Mouse (Mus musculus) ovary, postnatal 10 days (tissue): ENCODE data around the gene Klhl29.

Experiments
- DNase-seq: peaks from one replicate; pipeline ENCODE4 v3.0.0; 2022; ENCODE audit warnings: low spot score

The Klhl29 gene

GRCm38 (mm10) chr12:5254246-5254982 lies 121.1 kb downstream of the Klhl29 start:
- DNase-seq, result no peak

DNA sequence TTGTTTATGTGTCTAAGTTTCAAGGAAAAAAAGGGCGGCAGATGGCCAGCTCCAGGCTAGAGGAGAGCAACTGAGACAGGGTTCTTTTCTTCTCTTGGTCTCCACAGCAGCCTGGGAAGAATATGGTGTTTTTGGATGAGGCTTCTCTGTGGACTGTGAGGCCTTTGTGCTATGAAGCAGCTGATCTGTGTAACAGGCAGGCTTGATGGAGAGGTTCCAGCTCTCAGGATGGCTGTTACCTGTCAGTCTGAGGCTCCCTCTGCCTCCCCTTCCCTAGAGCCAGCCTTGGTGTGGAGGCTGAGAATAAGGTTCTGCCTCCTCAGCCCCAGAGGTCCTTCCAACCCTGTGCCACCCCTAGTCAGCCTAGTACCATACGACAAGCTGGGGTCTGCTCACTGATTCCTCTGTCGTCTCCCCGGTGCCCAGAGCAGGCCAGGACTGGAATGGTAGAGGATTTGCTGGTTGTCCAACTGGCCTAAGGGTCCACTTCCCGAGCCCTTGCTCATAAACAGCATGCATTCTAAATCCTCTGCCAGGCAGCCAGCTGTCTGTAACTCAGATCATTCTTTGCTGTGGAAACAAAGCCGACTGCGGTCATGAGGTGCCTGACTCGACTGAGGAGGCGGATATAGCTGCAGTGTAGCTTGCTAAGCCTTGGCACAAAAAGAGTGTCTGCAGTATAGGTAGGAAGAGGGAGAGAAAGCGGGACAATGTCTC lies 122.0 kb downstream of the Klhl29 start:
- no peak for DNase-seq

DNA sequence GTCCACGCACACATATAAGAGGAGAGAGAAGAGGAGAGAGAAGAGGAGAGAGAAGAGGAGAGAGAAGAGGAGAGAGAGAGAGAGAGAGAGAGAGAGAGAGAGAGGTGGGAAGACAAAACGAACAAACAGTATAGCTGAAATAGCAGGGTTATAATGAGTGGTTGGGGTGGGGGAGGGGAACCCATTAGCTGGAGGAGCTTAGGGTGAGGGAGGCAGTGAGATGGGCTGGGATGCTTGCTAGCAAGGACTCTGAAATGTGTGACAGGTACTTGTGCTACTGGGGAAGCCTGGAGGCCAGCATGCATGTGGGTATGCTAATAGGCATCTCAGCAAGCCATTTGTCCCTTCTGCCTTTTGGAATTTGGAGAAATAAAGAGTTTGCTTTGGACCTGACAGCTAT lies 122.9 kb downstream of the Klhl29 start:
- no peak for DNase-seq

DNA sequence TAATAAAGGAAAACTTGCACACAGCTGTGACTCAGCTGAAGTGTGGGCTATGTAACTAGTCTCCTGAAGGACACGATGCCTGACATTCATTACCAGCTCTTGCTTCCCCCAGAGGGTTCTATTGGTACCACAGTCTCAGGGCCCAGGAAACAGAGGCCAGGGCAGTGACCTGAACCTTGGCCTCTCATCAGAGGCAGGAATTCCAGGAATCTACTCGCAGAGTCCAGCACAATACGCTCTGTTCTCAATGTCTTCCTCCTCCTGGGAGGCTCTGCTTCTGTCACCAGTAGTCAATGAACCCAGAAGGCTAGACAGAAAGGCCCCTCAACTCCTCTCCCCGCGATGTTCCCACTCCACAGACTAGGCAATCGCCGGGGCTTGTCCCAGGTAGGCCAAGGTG lies 125.4 kb downstream of the Klhl29 start:
- no peak for DNase-seq

DNA sequence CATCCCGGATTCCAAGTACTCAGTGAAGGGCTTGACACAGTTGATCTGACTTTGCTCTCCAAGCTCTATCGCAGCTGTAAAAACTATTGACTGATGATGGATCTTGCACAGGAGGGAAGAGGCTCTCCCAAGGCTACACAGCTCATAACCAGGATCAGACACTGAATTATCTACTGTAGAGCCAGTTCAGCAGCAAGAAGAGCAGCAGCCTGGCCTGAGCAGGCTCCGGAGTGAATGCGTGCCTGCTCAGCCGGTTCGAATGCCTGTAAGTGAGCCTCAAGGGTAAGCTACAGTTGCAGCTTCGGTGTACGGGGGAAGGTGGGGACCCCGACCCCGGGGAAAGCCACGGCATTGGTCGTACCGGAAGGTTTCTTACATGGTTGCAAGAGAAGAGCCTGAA lies 126.4 kb downstream of the Klhl29 start:
- DNase-seq, result no peak

DNA sequence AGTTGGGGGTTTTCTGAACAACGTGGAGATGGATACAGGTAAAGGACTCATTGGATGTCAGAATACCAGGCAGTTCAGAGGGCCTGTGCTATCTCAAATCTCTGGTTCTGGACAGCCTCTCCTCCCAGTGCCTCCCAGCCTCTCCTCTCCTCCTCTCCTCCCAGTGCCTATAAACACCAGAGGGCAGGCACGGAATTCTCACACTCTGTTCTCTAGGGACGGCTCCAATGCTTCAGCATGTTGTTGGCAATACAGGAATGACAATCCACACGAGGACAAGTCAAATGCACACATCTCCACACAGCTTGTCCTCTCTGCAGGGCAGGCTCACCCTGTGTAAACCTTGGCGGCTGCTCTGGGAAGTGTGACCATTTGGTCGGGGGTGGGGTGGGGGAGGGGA lies 128.0 kb downstream of the Klhl29 start:
- no peak for DNase-seq

DNA sequence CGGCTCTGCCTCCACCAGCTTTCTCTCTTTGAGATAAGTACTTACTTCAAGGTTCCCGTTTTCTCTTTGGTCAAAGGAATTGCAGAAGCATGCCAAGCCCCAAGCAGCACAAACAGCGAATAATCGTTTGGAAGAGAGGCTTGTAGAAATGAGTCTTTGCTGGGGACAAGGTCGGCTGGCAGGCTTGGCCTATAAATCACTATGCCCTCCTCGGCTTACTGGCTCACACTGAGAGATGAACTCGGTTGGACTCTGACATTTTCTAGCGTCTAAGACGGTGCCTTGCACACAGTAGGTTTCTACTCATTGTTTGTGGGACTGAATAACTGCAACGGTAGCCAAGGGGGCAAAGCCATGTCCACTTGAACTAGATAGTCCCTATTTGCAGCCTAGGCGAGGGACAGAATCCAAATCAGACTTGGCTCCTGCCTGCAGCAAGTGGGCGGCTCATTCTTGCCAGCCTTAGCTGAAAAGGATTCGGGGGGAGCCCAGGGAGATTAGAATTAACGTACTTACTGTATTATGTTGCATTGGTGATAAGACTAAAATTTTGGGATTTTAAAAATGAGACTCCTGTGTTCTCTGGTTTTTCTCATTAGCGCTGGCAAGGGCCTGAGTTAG lies 128.7 kb downstream of the Klhl29 start:
- no peak for DNase-seq

DNA sequence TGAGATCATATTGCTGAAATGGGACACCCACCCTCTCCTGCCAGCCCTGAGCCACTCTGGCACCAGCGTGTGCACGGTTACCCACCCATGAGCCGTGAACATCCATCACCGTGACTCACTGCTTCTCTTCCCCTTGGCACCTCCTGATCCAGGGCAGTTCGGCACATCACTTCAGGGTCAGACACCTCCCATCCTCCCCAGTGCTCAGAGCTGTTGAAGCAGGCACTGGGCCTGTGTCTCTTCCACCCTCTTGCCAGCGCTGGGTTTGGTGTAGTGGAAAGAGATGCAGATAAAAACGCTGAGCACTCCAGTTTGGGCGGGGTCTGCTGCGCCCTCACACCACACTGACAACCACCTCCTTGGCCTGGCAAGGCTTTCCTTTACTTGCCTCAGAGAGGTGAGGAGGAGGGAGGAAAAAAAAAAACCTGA lies 129.3 kb downstream of the Klhl29 start:
- DNase-seq, result no peak

- DNase-seq, result no peak
These were observed 130.3 kb downstream of the Klhl29 start for GRCm38 (mm10) chr12:5245207-5245597.

DNA sequence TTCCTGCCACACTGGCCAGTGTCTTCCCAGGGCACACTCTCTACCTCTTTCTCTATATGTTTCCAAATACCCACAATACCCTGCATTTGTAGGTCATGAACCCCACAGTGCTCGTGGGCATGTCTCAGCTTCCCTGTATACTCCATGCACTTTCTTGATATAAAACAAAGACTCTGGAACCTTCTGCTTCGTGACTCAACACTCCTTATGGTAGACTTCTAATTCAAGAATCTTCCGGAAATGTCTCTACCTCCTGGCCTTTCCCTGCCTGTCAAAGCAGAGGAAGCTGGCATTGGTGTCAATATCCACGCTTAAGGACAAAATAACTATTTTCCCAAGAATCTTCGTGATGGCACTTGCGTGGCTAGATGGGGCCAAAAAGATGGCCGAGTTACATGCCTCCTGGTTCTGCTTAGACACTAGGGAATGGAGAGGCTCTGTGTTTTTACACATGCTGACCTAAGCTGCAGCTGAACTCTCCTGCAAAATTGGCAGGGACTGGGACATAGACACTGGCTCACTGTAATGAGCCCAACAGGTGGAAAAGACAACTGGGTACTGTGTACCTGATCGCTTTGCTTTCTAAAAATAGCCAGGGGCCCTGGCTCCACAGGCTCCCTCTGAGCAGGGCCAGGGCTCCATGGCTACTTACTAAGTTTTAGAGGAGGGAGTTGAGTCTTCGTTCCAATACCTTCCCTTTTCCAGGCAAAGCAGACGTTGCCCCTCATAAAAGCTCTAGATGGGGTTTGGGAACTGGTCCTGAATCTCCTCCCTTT lies 130.9 kb downstream of the Klhl29 start:
- no peak for DNase-seq

DNA sequence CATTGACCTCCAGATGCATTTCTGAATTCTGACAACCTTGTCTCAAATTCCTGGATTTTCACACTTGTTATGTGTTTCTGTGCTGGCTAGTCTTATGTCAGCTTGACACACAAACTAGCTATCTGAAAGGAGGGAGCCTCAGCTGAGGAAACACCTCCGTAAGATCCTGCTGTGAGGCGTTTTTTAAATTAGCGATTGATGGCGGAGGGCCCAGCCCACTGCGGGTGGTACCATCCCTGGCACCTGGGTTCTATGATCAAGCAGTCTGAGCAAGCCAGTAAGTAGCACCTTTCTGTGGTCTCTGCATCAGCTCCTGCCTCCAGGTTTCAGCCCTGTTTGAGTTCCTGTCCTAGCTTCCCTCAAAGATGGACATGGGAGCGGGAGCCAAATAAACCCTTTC lies 131.6 kb downstream of the Klhl29 start:
- no peak for DNase-seq

GRCm38 (mm10) chr12:5243449-5243848 lies 132.0 kb downstream of the Klhl29 start:
- DNase-seq, result no peak

DNA sequence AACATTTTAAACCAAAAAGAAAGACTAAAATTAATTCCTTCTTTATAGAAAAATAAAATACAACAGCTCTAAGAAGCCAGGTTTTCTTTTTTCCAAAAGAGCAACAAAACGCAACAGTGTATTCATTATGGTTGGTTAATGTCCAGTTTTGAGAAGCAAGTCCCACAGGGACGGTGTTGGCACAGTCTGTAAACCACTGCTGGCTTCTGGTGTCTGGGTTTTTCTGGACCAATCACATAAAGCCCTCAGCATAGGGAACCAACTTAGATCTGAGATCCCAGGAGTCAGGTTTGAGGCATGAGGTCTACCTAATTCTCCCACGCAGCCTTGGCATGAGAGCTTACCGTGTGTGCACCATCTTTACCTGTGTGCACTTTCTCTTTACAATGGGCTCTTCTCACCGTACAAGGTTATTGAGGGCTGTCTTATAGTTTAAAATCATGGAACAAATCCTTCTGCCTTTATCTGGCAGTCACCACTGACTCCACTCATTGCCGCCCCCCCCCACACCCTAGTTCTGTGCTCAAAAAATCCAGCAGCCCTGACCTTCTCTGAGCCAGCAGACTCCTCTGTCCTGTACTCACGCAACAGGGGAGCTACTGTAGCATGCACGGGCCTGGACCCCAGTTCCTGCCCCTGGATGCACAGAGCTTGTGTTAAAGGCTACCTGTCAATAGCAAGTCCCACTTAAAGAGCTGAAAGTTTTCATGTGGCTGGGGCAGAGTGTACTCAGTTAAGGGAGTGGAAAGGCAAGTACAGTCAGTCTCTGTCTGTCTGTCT lies 132.7 kb downstream of the Klhl29 start:
- no peak for DNase-seq

- DNase-seq, result no peak
These were observed 135.8 kb downstream of the Klhl29 start for GRCm38 (mm10) chr12:5239451-5240245.

GRCm38 (mm10) chr12:5237078-5237477 lies 138.4 kb downstream of the Klhl29 start:
- DNase-seq, result no peak

GRCm38 (mm10) chr12:5235596-5235995 lies 139.9 kb downstream of the Klhl29 start:
- no peak for DNase-seq

DNA sequence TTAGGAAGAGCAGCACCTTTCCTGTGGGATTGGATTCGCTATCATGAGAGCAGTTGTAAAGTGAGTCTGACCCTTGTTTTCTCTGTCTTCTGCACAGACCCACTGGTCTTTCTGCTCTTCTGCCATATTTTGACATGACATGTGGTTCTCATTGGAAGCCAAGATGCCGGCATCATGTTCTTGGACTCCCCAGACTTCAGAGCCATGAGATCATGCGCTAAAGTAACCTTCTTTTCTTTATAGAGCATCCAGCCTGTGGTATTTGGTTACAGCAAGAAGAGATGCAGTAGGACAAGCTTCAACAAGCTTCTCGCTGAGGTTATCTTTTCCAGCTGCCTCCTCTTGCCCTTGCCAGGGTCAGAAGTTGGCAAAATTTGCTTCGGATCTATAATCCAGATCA lies 145.0 kb downstream of the Klhl29 start:
- DNase-seq, result no peak

GRCm38 (mm10) chr12:5226676-5227654 lies 148.5 kb downstream of the Klhl29 start:
- DNase-seq, result no peak

- DNase-seq, result no peak
These were observed 151.9 kb downstream of the Klhl29 start for GRCm38 (mm10) chr12:5223595-5223994.
